Mouse (Mus musculus): Measurements from ENCODE around the gene Vmn1r207-ps. TPM values are rescaled to one million over a fixed set of nuclear protein-coding genes. Genes with fewer than 3 reads are reported as not detected.
"Not testable (repeated sequence)": the region's sequence is repeated elsewhere in the genome, so short reads cannot be mapped to it uniquely, and the experiment has no call there.

The Vmn1r207-ps gene
- polyA plus RNA-seq (2012) = not detected in 2 replicates

- not testable (repeated sequence) for TF ChIP-seq GATA1 (IDR thresholded peaks at IDR 0.05; ENCODE audit: low read length)
Measured at GRCm38 (mm10) chr13:22729529-22729928, at the start of gene Vmn1r207-ps. TSS of gene Vmn1r207-ps (minus strand) at chr13:22729629.

GRCm38 (mm10) chr13:22777300-22777699 is 47.9 kb upstream of the Vmn1r207-ps start, which contains the start of gene Vmn1r208:
TSS of gene Vmn1r208 (minus strand) at chr13:22777400.
- TF ChIP-seq GATA1 (IDR thresholded peaks at IDR 0.05; ENCODE audit: low read length) = not testable (repeated sequence)

- TF ChIP-seq GATA1 (IDR thresholded peaks at IDR 0.05; ENCODE audit: low read length) = no peak
Measured at GRCm38 (mm10) chr13:22747524-22747923, 18.1 kb upstream of the Vmn1r207-ps start.

Other genes starting within 250 kb of the Vmn1r207-ps start
- gene Vmn1r202, start 224.2 kb downstream of the Vmn1r207-ps start, polyA plus RNA-seq (2012) = not detected in 2 replicates
- gene Vmn1r203, start 211.5 kb downstream of the Vmn1r207-ps start, polyA plus RNA-seq (2012) = not detected in 2 replicates
- not detected in 2 replicates for gene Vmn1r204, start 176.4 kb downstream of the Vmn1r207-ps start, polyA plus RNA-seq (2012)
- gene Vmn1r205, start 136.6 kb downstream of the Vmn1r207-ps start, polyA plus RNA-seq (2012) = not detected in 2 replicates
- gene Vmn1r206, start 105.4 kb downstream of the Vmn1r207-ps start, polyA plus RNA-seq (2012) = not detected in 2 replicates
- gene Vmn1r208, start 47.8 kb upstream of the Vmn1r207-ps start, polyA plus RNA-seq (2012) = not detected in 2 replicates
- not detected in 2 replicates for gene Vmn1r209, start 80.1 kb upstream of the Vmn1r207-ps start, polyA plus RNA-seq (2012)
- not detected in 2 replicates for gene Vmn1r210, start 101.7 kb upstream of the Vmn1r207-ps start, polyA plus RNA-seq (2012)
- gene Vmn1r211, start 127.9 kb upstream of the Vmn1r207-ps start, polyA plus RNA-seq (2012) = not detected in 2 replicates
- gene Vmn1r212, start 154.6 kb upstream of the Vmn1r207-ps start, polyA plus RNA-seq (2012) = not detected in 2 replicates